Mouse (Mus musculus) megakaryocyte, embryonic 14.5 days (primary cell): ENCODE results near the gene Hist2h4. TPM values are rescaled to one million over a fixed set of nuclear protein-coding genes. Genes with fewer than 3 reads are reported as not detected.

ENCODE experiments used
- H3K27me3 ChIP-seq: replicated peaks from 2 replicates; pipeline ENCODE3; 2012; ENCODE audit warnings: inconsistent platforms
- H3K36me3 ChIP-seq: replicated peaks from 2 replicates; pipeline ENCODE3; 2012; ENCODE audit warnings: low read length, inconsistent platforms, mixed read lengths
- H3K4me1 ChIP-seq: 2 replicates; pipeline ENCODE4 v1.6.1; 2012; ENCODE audit warnings: inconsistent platforms
- H3K4me3 ChIP-seq: replicated peaks from 2 replicates; pipeline ENCODE3; 2012; ENCODE audit warnings: moderate library complexity, mild to moderate bottlenecking, inconsistent platforms
- H3K9me3 ChIP-seq: 2 replicates; pipeline ENCODE4 v1.6.1; 2012; ENCODE audit warnings: inconsistent platforms
- FLI1 ChIP-seq: IDR thresholded peaks from 2 replicates; pipeline ENCODE4 v1.6.1; 2012; ENCODE audit warnings: low read length, inconsistent platforms, mixed read lengths
- GATA1 ChIP-seq: IDR thresholded peaks from 3 replicates; pipeline ENCODE4 v1.6.1; 2012; ENCODE audit warnings: mixed read lengths, low read length, inconsistent platforms, borderline replicate concordance
- polyA plus RNA-seq: library from polyadenylated mRNA; stranded (reverse); fragments of >175 nt; gene quantifications from 2 replicates; pipeline ENCODE4 v1.2.3, GENCODE M21; 2012; ENCODE audit warnings: low replicate concordance; ENCODE audit not compliant: insufficient read depth

Gene Hist2h4
- polyA plus RNA-seq, 1 experiment: 6.1 TPM

DNA sequence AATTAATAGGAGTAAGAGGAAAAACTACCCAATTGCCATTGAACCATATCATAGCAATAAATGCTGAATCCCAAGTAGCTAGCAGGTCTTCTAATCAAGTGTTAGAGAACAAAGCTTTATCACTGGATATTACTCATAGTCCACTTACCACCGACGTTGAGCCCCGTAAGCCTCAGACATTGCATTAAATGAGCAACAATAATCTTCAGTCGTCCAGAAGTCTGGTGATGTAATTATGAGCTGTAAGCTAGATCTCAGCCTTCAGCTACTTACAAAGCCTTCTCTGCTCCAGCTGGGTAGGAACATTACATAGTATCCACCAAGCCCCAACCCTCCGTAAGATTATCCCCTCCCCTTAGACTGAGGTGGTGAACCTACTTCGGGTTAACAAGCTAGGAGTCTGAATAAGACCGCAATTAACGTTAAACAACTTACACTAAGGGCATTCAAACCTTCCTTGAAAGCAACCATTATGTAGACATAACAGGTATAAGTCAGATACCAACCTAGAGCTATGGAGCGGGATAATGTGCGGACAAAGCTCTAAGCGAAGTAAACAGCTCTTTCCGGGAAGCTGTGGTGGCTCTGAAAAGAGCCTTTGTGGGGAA, 25.1 kb downstream of the Hist2h4 start:
- H3K4me3 ChIP-seq: peak overlapping the region; percentile 91
- no peak for TF ChIP-seq GATA1
- TF ChIP-seq FLI1: no peak

DNA sequence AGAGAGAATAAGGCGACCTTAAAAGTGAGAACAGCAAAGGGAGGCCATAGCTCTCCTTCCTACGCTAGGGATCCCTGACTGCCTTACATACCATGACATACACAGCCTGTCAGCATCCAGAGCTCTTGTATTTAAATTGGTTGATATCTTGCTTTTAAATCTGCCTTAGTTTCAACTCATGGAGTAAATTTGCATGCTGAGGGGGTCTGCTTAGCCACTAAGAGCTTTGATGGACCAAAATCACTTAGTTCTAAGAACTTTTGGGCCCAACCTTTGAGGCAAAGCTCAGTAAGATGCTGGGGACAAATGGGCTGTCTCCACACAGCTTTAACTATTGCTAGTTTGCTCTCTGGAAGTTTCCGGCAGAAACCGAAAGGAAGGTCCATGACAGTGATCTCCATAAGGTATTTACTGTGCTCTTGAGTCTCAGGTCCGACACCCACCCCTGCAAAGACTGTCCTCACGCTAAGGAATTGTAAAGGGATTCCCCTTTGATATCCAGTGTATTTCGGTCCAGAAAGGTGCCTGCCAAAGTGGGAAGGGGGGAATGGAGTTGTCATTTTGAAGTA, 25.7 kb downstream of the Hist2h4 start:
- Histone ChIP-seq H3K4me1 (peaks cover 42% of the 10 kb centered on the region), H3K9me3 (no peaks in the 10 kb centered on the region), H3K36me3 (peaks cover 6% of the 10 kb centered on the region), H3K27me3 (no peaks in the 10 kb centered on the region), H3K4me3 (peak overlapping the region; percentile 91)
- no peak for TF ChIP-seq GATA1
- no peak for TF ChIP-seq FLI1

More for the DNA sequence above, 25.1 kb downstream of the Hist2h4 start:
- no peaks in the 10 kb centered on the region for H3K27me3 ChIP-seq
- H3K4me1 ChIP-seq: peaks cover 44% of the 10 kb centered on the region
- H3K9me3 ChIP-seq: no peaks in the 10 kb centered on the region
- H3K36me3 ChIP-seq: peaks cover 7% of the 10 kb centered on the region

DNA sequence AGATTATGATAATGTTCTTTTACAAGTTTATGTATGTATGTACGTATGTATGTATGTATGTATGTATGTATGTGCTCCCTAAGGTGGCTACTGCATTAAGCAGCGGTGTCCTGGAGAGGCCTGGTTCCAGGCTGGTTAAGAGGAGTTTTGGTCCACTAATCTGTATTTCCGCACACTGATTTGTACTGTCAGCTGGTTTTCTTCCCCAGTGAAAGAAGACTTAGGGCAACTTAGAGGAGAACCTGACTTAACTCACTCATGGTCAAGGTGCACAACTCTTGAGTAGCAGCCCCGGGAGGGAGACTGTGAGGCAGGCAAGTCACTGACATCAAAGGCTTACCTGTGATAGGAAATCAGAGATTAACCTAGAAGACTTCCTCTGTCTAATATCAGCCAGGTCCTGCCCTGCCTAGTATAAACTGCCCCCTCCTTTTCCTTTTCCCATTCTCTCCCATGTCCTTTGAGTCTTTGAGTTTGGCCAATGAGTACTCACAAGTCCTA, 26.2 kb downstream of the Hist2h4 start:
- Histone ChIP-seq H3K4me1 (peaks cover 38% of the 10 kb centered on the region), H3K4me3 (peak overlapping the region; percentile 91), H3K27me3 (no peaks in the 10 kb centered on the region), H3K36me3 (peaks cover 2% of the 10 kb centered on the region), H3K9me3 (no peaks in the 10 kb centered on the region)
- no peak for TF ChIP-seq FLI1
- no peak for TF ChIP-seq GATA1

DNA sequence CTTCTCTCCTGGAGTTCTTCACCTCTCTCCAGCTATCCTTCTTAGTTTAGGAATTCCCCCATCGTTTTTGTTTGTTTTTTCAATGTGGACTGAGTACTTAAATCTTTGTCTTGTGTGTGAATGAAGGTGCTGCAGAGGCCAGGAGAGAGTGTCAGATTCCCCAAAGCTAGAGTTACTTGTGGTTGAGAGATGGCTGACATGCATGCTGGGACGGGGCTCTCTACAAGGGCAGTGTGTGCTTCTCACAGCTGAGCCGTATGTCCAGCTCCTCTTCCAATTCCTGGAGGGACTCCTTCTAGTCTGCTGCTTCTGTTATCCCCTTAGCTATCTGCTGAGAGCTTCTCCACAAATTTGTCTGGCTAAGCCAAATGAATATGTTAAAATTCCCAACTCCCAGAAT, 27.3 kb downstream of the Hist2h4 start:
- no peaks in the 10 kb centered on the region for H3K27me3 ChIP-seq
- no peaks in the 10 kb centered on the region for H3K36me3 ChIP-seq
- H3K9me3 ChIP-seq: no peaks in the 10 kb centered on the region
- H3K4me1 ChIP-seq: peaks cover 39% of the 10 kb centered on the region
- TF ChIP-seq FLI1 (no peak), GATA1 (no peak)
- peak overlapping the region; percentile 69 for H3K4me3 ChIP-seq

DNA sequence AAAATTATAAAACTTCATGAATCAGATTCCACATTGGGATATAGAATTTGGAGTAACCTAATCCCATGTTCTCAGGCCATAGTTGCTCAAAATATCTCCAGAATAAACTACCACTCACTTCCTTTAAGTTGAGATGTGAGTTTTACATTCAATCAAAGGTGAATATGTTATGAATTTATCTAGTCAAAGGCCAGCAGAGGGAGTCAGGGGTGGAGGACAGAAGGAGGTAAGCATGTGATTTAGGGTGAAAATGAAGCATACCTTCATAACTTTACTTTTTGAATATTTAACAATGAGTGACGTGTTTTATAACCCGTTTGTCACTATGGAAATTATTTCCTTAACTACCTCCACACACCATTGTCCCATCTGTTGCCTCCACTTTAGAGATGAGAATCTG, 28.2 kb downstream of the Hist2h4 start:
- H3K4me3 ChIP-seq: no peak overlapping the region

DNA sequence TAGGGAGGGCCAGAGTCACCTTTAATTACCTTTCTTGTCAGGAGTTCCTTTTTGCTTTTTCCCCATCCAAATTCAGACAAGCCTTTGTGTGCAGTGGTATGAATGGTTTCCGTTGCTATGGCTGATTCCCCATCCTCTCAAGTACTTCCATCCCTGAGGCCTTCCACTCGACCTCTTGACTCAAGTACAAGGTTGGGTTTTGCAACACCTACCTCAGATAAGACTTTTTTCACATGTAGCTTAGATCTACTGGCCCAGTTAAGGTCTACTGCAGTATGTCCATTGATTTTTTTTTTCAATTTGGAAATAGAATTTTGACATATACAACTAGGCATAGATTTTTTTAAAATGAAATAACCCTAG, 31.4 kb downstream of the Hist2h4 start:
- Histone ChIP-seq H3K4me3 (no peak overlapping the region), H3K36me3 (no peaks in the 10 kb centered on the region), H3K9me3 (no peaks in the 10 kb centered on the region), H3K27me3 (no peaks in the 10 kb centered on the region), H3K4me1 (peaks cover 50% of the 10 kb centered on the region)
- TF ChIP-seq GATA1 (no peak), FLI1 (no peak)

More for the DNA sequence above, 28.2 kb downstream of the Hist2h4 start:
- no peaks in the 10 kb centered on the region for H3K36me3 ChIP-seq
- H3K4me1 ChIP-seq: peaks cover 44% of the 10 kb centered on the region
- H3K27me3 ChIP-seq: no peaks in the 10 kb centered on the region
- TF ChIP-seq GATA1: no peak
- no peak for TF ChIP-seq FLI1
- no peaks in the 10 kb centered on the region for H3K9me3 ChIP-seq

DNA sequence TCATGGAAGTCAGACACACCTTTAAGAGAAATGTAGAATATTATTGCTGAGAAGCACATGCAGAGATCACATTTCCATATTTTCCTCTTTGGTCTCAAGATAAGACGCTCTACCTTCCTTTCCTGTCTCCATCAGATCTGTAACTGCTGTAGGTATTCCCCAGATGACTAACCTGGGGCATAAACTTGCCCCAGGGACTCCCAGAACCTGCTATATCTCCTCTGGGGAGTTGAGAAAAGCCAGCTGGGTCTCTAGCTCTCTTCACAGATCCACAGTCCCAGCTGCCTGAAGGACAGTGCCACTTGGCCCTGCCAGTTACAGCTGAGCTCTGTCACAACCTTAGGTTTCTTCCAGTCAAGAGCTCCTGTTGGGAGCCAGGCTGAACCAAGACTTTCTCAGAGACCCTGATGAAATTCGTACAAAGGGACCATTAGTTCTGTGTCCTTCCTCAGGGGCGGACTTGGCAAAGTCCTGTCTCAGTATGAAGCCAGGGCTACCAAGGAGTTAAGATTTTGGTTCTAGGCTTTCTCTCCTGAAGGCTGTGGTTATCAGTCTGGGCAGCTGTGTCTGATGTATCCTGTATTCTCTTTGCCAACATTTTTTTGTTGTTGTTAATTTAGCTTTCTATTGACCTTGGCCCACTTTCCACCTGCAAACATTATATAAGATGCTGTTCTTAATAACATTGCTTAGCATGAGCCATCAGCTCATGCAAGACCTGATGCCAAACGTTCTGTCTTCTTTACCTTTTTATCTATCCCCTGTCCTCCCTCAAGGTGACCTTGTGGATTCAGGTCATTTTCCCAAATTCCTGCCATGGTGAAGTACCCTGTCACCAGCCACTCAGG, 32.0 kb downstream of the Hist2h4 start:
- H3K36me3 ChIP-seq: no peaks in the 10 kb centered on the region
- H3K27me3 ChIP-seq: no peaks in the 10 kb centered on the region
- H3K9me3 ChIP-seq: no peaks in the 10 kb centered on the region
- no peak overlapping the region for H3K4me3 ChIP-seq
- peaks cover 55% of the 10 kb centered on the region for H3K4me1 ChIP-seq
- no peak for TF ChIP-seq FLI1
- no peak for TF ChIP-seq GATA1

DNA sequence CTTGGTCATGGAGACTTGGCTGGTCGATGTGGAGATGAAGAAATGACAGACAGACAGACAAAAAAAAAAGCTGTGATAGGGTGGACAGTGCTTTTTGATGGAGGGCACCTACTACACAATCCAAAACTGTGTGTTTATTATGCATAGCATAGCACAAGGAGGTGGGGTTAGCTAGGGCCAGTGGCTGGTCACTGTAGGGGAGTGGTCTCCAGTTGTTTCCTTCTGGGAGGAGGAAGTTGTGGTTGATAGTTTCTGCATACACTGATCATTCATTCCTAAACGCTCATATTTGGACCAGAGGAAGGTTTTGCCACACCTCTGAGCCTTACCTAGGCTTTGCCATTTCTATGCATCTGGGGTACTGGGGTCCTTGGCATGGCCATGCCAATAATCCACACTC, 32.7 kb downstream of the Hist2h4 start:
- H3K36me3 ChIP-seq: no peaks in the 10 kb centered on the region
- H3K4me3 ChIP-seq: no peak overlapping the region
- TF ChIP-seq FLI1 (no peak), GATA1 (no peak)
- no peaks in the 10 kb centered on the region for H3K9me3 ChIP-seq
- peaks cover 56% of the 10 kb centered on the region for H3K4me1 ChIP-seq
- no peaks in the 10 kb centered on the region for H3K27me3 ChIP-seq

DNA sequence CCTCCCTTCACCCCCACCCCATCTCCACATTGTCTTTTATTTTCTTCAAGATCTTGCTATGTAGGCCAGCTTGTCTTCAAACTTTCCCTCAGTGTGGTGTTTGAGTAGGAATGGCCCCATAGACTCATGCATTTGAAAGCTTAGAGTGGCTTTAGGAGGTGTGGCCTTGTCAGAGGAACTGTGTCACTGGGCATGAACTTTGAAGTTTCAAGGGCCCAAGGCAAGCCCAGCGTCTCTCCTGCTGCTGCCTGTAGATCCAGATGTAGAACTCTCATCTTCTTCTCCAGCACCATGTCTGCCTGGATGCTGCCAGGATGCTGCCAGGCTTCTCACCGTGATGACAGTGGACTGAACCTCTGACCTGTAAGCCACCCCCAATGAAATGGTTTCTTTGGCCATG, 34.3 kb downstream of the Hist2h4 start:
- peaks cover 71% of the 10 kb centered on the region for H3K4me1 ChIP-seq
- TF ChIP-seq FLI1: no peak
- TF ChIP-seq GATA1: no peak
- no peaks in the 10 kb centered on the region for H3K27me3 ChIP-seq
- no peak overlapping the region for H3K4me3 ChIP-seq
- no peaks in the 10 kb centered on the region for H3K9me3 ChIP-seq
- no peaks in the 10 kb centered on the region for H3K36me3 ChIP-seq
